Mouse (Mus musculus) kidney, adult 18-20 months (tissue): ENCODE results near the gene Prm1.
"Not testable (repeated sequence)": the region's sequence is repeated elsewhere in the genome, so short reads cannot be mapped to it uniquely, and the experiment has no call there.

ENCODE experiments used
- DNase-seq: peaks from one replicate; pipeline ENCODE4 v3.0.0; 2021

Gene Prm1

GRCm38 (mm10) chr16:10805789-10806527 is at the start of gene Prm1:
Gene Prm1, minus strand, starts transcription at chr16:10805839.
- no peak for DNase-seq

GRCm38 (mm10) chr16:10852216-10852615 is 46.6 kb upstream of the Prm1 start:
- not testable (repeated sequence) for DNase-seq

GRCm38 (mm10) chr16:10850905-10851304 is 45.3 kb upstream of the Prm1 start:
- DNase-seq, result no peak

- peak; percentile 77 for DNase-seq
These were observed 44.6 kb upstream of the Prm1 start for GRCm38 (mm10) chr16:10849965-10850861.

- DNase-seq, result peak; percentile 76
These were observed 40.9 kb upstream of the Prm1 start for GRCm38 (mm10) chr16:10846503-10846902.

DNA sequence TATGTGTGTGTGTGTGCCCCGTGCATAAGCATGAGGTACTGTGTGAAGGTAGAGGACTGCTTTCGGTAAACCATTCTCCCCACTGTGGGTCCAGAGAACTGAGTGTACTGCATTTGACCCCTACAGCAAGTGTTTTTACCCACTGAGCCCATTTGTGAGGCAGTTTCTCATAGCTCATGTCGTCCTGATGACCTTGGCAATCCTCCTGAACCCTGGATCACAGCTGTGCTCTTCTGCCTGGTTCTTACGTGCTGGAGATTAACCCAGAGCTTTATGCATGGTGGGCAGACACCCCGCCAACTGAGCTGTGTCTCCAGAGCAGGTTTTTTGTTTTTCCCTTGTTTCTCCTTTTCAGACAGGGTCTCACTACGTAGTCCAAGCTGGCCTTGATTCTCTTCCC is 40.3 kb upstream of the Prm1 start:
- no peak for DNase-seq

DNA sequence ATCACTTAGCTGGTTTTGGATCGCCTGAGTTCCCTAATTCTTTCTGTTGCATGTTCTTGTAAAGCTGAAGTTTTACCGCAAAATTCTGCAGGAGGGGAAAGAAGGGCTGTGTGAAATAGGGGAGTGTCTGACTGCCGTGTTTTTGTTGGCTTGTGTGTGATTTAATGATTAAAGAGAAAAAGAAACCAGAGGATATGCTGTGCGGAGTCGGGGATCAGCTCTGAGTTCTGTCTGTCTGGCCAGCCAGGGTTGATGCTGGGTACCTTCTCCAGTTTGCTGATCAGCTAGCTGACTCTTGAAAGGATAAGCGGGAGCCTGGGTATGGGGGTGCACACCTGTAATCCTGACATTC is 38.7 kb upstream of the Prm1 start:
- DNase-seq, result no peak

DNA sequence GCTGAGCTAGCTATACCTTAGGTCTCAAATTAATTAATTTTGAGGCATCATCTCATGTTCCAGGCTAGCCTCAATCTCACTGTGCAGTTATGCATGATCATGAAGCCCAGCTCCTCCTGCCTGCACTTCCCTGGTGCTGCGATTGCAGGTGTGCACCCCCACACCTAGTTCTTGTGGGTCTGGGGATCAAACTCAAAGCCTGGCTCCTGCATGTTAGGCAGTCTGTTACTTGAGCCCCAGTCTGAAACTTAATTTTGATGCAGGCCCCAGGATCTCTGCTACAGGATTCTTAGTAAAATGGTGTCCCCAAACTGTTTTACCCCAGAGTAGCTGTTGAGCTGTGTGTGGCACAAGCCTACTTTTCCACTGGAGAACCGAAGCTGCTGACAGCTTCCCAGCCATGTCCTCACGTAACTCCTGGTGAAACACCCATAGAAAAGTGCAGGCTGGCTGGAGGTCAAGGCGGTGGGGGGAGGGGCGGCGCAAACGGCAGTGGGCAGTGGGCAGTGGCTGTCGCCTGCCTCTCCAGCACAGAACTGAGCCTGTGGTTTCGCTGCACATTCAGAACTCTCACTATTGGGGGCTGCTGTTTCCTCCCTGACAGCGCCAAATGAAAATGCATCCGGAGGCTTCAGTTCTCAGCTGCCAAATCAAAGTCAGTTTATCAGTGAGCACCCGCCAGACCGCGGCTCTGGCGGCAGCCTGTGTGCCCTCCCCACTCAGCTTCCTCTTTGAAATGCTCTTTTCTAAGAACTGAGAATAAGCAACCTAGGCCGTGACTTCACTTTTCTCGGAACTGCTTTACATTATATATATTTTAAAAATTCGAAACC is 38.1 kb upstream of the Prm1 start:
- DNase-seq, result peak; percentile 41

- DNase-seq, result peak; percentile 44
These were observed 36.7 kb upstream of the Prm1 start for GRCm38 (mm10) chr16:10842282-10842855.

GRCm38 (mm10) chr16:10840018-10840417 is 34.4 kb upstream of the Prm1 start:
- no peak for DNase-seq

DNA sequence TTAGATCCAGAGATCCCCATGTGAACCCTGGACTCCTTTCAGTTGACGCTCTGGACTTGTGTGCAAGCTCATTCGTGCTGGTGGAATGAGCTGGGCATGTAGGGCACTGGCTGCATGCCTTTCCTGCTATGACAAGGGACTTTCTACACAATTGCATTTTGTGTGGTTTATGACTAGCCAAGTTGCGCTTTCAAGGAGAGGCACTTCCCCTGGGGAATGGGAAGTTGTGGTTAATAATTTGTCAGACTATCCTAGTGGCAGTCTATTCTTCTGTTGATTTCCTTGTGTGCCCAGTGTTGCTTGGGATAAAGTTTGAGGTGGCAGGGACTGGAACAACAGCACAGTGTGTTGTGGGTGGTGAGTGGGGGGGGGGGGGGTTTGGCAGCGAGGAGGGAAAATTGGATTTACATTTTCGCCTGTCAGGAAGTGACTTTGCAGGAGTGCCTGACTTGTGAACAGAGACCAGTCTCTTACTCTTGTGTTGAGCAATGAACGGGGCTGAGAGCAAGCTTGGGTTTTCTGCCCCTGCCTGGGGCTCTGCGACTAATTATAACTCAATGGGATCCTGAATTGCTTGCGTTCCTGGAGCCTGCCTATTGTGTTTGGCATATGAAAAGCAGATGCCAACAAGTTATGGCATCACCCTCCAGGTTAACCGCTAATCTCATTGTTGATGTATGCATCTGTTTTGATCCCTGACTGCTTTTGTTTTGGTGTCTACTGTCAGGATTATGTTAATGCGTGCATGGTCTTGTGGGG is 33.0 kb upstream of the Prm1 start:
- DNase-seq, result peak; percentile 32

DNA sequence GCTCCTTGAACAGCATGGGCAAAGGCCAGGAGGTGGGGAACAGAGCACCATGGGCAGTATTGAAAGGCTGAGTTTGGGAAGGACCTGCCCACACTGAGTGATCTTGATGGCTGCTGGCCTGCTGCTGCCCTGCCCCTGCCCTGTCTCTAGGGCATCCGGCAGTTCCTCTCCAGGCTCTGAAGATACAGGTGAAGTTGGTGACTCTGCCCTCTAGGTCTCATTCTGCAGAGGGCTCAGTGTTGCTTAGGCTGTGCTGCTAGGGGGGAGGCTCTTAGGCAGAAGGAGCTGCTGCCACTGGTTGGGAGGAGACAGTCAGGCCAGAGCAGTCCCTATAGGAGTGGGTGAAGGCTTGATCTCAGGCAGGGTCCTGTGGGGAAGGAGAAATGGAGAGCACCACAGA is 32.3 kb upstream of the Prm1 start:
- no peak for DNase-seq

DNA sequence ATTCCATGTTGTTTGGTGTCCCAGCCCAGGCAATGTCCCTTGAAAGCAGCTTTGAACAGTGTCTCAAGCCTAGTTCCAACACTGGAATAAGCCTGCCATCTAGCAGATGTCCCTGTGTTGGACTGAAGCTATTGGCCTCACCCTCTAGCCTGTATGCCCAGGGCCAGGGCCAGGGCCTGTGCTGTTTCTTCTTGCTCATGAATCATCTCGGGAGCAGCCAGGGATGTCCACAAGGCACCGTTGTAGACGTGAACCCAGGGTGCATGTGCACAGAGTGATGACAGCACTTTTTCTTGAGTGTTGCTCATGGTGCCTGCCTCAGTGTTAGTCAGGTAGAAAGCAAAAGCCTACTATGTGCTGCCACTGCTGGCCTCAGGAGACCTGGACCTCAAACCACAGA is 31.6 kb upstream of the Prm1 start:
- no peak for DNase-seq

GRCm38 (mm10) chr16:10836388-10836787 is 30.7 kb upstream of the Prm1 start:
- no peak for DNase-seq

DNA sequence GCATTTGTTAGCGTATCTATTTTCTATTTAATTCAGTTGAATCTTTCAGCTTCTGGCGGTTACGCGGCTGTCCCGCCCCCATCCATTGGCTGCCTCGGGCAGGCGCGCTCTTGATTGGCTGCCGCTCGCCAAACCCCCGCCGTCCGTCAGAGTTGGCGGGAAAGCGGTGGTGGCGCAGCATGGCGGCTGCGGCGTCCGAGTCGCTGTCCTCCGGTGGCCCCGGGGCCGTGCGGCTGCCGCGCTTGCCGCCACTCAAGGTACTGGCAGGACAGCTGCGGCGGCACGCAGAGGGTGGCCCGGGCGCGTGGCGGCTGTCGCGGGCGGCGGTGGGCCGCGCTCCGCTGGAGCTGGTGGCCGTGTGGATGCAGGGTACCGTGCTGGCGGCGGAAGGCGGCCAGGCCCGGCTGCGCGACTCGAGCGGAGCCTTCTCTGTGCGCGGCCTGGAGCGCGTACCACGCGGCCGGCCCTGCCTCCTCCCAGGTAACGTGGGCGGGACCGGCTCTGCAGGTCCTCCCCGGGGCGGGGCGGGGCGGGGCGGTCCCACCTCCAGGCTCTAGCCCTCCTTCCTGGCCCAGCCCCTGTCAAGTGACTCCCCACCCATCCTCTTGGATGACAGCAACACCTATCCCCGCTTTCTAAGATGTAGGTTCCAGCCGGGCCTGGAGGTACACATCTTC is 29.4 kb upstream of the Prm1 start, which contains the start of gene Rmi2:
TSS of gene Rmi2 (plus strand) at position 149 of the 677 bp plus-strand sequence.
- DNase-seq, result peak; percentile 87

DNA sequence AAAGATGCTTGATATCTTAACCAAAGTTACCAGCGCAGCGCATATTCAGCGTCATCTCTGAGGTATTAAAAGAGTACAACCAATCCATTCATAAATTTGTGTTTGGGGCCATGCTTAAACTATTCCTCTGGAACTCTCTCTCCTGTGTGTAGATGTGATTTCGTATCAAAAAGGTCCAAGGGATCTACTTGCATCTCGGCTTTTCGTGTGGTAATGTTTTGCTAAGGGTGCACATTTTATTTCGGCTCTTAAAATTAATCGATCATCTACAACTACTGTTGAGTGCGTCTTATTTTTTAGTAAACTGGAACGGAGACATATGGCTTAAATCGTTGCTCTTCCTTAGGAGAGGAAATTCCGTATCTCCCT is 28.9 kb upstream of the Prm1 start:
- DNase-seq, result no peak

- no peak for DNase-seq
These were observed 22.8 kb upstream of the Prm1 start for GRCm38 (mm10) chr16:10828461-10828805.

DNA sequence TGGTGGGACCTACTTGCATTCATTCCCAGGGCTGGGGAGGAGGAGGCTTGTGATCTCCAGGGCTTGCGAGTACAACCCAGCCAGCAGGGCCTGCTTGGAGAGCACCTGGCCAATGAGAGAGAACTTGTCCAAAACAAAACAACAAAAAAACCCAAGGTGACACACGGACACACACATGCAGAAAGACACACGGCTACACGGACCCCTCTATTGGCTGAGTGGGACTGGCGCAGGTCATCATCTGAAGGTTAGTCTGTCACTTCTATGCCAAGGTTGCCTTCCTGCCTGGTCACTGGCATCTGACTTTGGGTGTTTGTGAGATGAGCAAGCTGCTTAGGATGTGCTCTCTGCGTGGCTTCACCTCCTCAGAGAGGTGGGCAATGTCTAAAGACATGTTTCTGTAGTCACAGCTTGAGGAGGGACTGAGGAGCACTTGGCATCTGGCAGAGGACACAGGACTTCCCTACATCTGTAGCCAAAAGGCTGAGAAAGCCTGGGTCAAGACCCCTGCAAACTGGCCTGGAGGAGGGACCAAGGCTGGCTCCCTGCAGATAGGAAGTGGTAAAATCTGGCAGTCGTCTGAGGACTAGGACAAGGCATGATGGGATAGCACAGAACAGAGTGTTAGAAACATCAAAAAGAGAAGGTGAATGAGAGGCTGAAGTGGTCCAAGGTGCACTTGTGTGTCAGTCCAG is 22.3 kb upstream of the Prm1 start:
- no peak for DNase-seq

- no peak for DNase-seq
These were observed 21.6 kb upstream of the Prm1 start for GRCm38 (mm10) chr16:10827269-10827668.

GRCm38 (mm10) chr16:10825840-10826239 is 20.2 kb upstream of the Prm1 start:
- DNase-seq, result no peak

- DNase-seq, result no peak
These were observed 18.9 kb upstream of the Prm1 start for GRCm38 (mm10) chr16:10824536-10824935.
